Comparison of ENCODE assay signal across 10 mouse cellular contexts in the genomic region with DNA sequence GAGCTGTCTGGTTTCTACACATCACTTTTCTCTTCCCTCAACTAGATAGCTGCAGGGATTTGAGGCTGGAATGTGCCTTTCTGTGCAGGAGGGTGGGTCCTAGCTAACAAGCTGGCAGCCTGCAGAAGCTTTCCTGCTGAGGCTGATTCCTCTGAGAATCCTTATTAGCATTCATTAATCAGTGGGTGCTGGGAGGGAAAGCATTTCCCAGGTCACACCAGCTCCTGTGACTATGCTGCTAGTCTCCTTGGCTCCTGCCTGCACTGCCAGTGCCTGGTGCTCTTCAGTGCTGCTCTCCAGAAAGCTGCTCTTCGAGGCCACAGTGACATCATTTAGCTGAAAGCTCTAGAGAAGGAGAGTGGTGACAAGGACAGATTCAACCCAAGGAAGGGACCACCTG.
A peak's percentile ranks its signal among the peaks of the same experiment; 100 is the strongest.
DNase-seq lines count a peak whose midpoint lies in the region; ATAC-seq lines count a peak whose summit lies in the region.
"Had no signal": no experiment of that assay in that cellular context is flagged by ENCODE, and none has a peak within 500 bp of the region (broad histone marks: within the 10 kb centered on the region; RNA-seq: fewer than 3 reads in every experiment).

No protein-coding gene starts in this region.

- 8% methylated on average over 1 of the region's 1 CpGs for WGBS in lung, embryonic 16.5 days
- WGBS in embryonic facial prominence, embryonic 13.5 days = 39% methylated on average over 1 of the region's 1 CpGs
- WGBS in hindbrain, embryonic 16.5 days = 8% methylated on average over 1 of the region's 1 CpGs

- no peaks in the 10 kb centered on the region for H3K36me3 ChIP-seq in lung, embryonic 16.5 days (ENCODE audit: control insufficient read depth, insufficient read depth, low read length)
- H3K36me3 ChIP-seq in embryonic facial prominence, embryonic 13.5 days = 0 out of 2 replicates have a peak, but pooled peaks cover 6% of the 10 kb centered on the region
- H3K36me3 ChIP-seq in hindbrain, embryonic 16.5 days (ENCODE audit: control insufficient read depth, insufficient read depth, low read length) = no peaks in the 10 kb centered on the region

- intact Hi-C loops in left cerebral cortex, postnatal 14 days (cut with DNase I) = no loop called here

- DNase-seq in lung, postnatal 10 days = no peak
- DNase-seq in adrenal gland, postnatal 14 days = no peak
- no peak for DNase-seq in left cerebral cortex, postnatal 14 days (ENCODE audit: low spot score in 2 of 2)
- no peak for DNase-seq in thymus, adult 18-20 months
- DNase-seq: heart, postnatal 10 days; thymus, postnatal 4 days had no signal

- ATAC-seq in lung, embryonic 16.5 days (ENCODE audit: low read depth) = no peak
- ATAC-seq in embryonic facial prominence, embryonic 13.5 days (ENCODE audit: insufficient number of reproducible peaks, insufficient read depth, low FRiP score, low TSS enrichment, low read depth) = no peak
- ATAC-seq in hindbrain, embryonic 16.5 days = peak; percentile 41; the same call in 1 of the 2 replicates

- H3K4me1 ChIP-seq in lung, embryonic 16.5 days (replicated peaks; ENCODE audit: control insufficient read depth, insufficient read depth, low read length) = peaks cover 4% of the 10 kb centered on the region; the same call in 1 of the 2 replicates
- H3K4me1 ChIP-seq in embryonic facial prominence, embryonic 13.5 days = peaks cover 48% of the 10 kb centered on the region
- H3K4me1 ChIP-seq in hindbrain, embryonic 16.5 days (ENCODE audit: control insufficient read depth, insufficient read depth, low read depth, low read length) = peaks cover 10% of the 10 kb centered on the region

- no peak overlapping the region for H3K4me3 ChIP-seq in lung, embryonic 16.5 days (ENCODE audit: low read length)
- no peak overlapping the region for H3K4me3 ChIP-seq in embryonic facial prominence, embryonic 13.5 days
- H3K4me3 ChIP-seq in hindbrain, embryonic 16.5 days (ENCODE audit: low read length) = no peak overlapping the region
- H3K4me3 ChIP-seq: erythroblast, embryonic 14.5 days had no signal

- H3K9ac ChIP-seq in lung, embryonic 16.5 days (ENCODE audit: low read length) = no peak overlapping the region
- no peak overlapping the region for H3K9ac ChIP-seq in embryonic facial prominence, embryonic 13.5 days
- no peak overlapping the region for H3K9ac ChIP-seq in hindbrain, embryonic 16.5 days (ENCODE audit: low read depth, low read length)

- H3K27me3 ChIP-seq in lung, embryonic 16.5 days (ENCODE audit: control insufficient read depth, insufficient read depth, low read depth, low read length) = no peaks in the 10 kb centered on the region
- no peaks in the 10 kb centered on the region for H3K27me3 ChIP-seq in embryonic facial prominence, embryonic 13.5 days
- no peaks in the 10 kb centered on the region for H3K27me3 ChIP-seq in hindbrain, embryonic 16.5 days (replicated peaks; ENCODE audit: control insufficient read depth, insufficient read depth, low read length)

- H3K4me2 ChIP-seq in lung, embryonic 16.5 days (ENCODE audit: low read depth, low read length) = no peak overlapping the region
- H3K4me2 ChIP-seq in embryonic facial prominence, embryonic 13.5 days = no peak overlapping the region
- H3K4me2 ChIP-seq in hindbrain, embryonic 16.5 days (ENCODE audit: low read length) = no peak overlapping the region

- H3K9me3 ChIP-seq in lung, embryonic 16.5 days (ENCODE audit: control insufficient read depth, low read length) = no peaks in the 10 kb centered on the region
- no peaks in the 10 kb centered on the region for H3K9me3 ChIP-seq in embryonic facial prominence, embryonic 13.5 days
- no peaks in the 10 kb centered on the region for H3K9me3 ChIP-seq in hindbrain, embryonic 16.5 days (ENCODE audit: control insufficient read depth, low read length)

- peak overlapping the region; percentile 28; the same call in 1 of the 2 replicates for H3K27ac ChIP-seq in lung, embryonic 16.5 days (ENCODE audit: low read length)
- H3K27ac ChIP-seq in embryonic facial prominence, embryonic 13.5 days = peak overlapping the region; percentile 28; the same call in 1 of the 2 replicates
- no peak overlapping the region for H3K27ac ChIP-seq in hindbrain, embryonic 16.5 days (ENCODE audit: low read depth, low read length)
